Mouse (Mus musculus): ENCODE data around the gene Gbp5. TPM values are rescaled to one million over a fixed set of nuclear protein-coding genes. Genes with fewer than 3 reads are reported as not detected.

Gbp5 gene
- total RNA-seq, 1 experiment = not detected

DNA sequence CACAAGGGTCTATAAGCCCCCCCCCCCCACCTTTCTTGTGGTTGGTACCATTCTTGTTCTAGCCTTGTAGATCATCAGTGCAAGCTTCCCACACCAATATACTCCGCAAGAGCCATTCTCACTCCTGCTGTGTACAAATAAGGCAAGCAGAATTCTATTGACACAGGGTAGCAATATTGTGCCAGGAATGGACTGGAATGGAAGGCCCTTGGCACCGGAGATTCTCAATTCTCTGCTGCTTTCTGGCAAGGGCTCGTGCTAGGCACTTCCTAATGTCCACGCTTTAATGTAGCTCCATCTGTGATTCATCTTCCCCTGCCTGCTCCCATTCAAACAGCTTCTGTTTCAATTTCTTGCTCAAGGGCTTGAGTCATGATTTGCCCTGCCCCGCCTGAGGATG is 5.2 kb downstream of the Gbp5 start:
- H3K4me1 ChIP-seq (ENCODE audit: control insufficient read depth in 2 of 2, insufficient read depth in 2 of 2, low read length in 2 of 2, poor library complexity in 1 of 2) = peaks cover 0 to 4% of the 10 kb centered on the region in 2 experiments; a peak in 1 of 4 replicates
- no peak for DNase-seq (ENCODE audit: low read depth, low spot score)
- H3K36me3 ChIP-seq (ENCODE audit: control insufficient read depth, insufficient read depth, low read length, poor library complexity, severe bottlenecking) = no peaks in the 10 kb centered on the region
- H3K9me3 ChIP-seq (ENCODE audit: control insufficient read depth, insufficient read depth, low read depth, low read length) = no peaks in the 10 kb centered on the region
- no peak overlapping the region for H3K27ac ChIP-seq (ENCODE audit: insufficient read depth, low read depth, low read length, poor library complexity, severe bottlenecking)
- in situ Hi-C loops (cut with MboI; ENCODE audit: low sequenced_read_pairs in 2 of 2, unreplicated experiment in 2 of 2) = loop anchor here (10.0 to 25.0 kb wide), 3 partner anchors 206 to 246 kb away; partner anchors contain the start of gene Kyat3 (in 2 of the 2)
- TF ChIP-seq MAFK (IDR thresholded peaks at IDR 0.05; ENCODE audit: insufficient read depth, low read depth, low read length) (no peak), CHD2 (IDR thresholded peaks at IDR 0.05; ENCODE audit: low read depth, low read length) (no peak)
- H3K4me3 ChIP-seq (ENCODE audit: insufficient read depth in 1 of 2, low read depth in 1 of 2, low read length in 2 of 2, poor library complexity in 1 of 2, severe bottlenecking in 1 of 2) = no peak overlapping the region
- H3K9ac ChIP-seq (ENCODE audit: insufficient read depth, low read depth, low read length, poor library complexity, severe bottlenecking) = no peak overlapping the region

DNA sequence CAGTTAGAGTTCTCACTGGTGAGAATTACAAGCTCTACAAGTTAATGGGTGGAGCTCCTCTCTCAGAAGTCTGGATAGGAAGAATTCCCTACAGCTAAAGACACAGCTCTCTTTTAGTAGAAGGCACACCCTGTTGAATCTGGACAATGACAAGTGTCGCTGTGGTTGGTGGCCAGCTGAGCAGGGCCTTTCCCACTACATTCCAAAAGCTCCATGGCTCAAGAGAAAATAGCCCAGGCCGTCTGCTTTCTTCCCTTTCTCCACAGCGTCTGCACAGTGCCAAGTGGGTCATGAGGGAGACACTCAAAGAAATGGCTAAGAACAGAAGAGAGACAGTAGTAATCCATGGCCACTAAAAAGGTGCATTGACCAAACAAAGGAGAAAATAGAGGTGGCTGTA is 34.3 kb downstream of the Gbp5 start:
- Histone ChIP-seq H3K36me3 (ENCODE audit: control insufficient read depth, insufficient read depth, low read length, poor library complexity, severe bottlenecking) (no peaks in the 10 kb centered on the region), H3K9me3 (ENCODE audit: control insufficient read depth, insufficient read depth, low read depth, low read length) (no peaks in the 10 kb centered on the region), H3K4me1 (ENCODE audit: control insufficient read depth in 2 of 2, insufficient read depth in 2 of 2, low read length in 2 of 2, poor library complexity in 1 of 2) (no peaks in the 10 kb centered on the region), H3K9ac (ENCODE audit: insufficient read depth, low read depth, low read length, poor library complexity, severe bottlenecking) (no peak overlapping the region), H3K27ac (ENCODE audit: insufficient read depth, low read depth, low read length, poor library complexity, severe bottlenecking) (no peak overlapping the region), H3K4me3 (ENCODE audit: insufficient read depth in 1 of 2, low read depth in 1 of 2, low read length in 2 of 2, poor library complexity in 1 of 2, severe bottlenecking in 1 of 2) (no peak overlapping the region)
- no peak for DNase-seq (ENCODE audit: low read depth, low spot score)
- TF ChIP-seq ZNF384 (IDR thresholded peaks at IDR 0.05; ENCODE audit: low read depth, low read length) = no peak
- TF ChIP-seq MAFK (IDR thresholded peaks at IDR 0.05; ENCODE audit: insufficient read depth, low read depth, low read length) = no peak
- TF ChIP-seq HCFC1 (IDR thresholded peaks at IDR 0.05; ENCODE audit: borderline replicate concordance, insufficient read depth, low read length) = no peak
- TF ChIP-seq ZC3H11A (IDR thresholded peaks at IDR 0.05; ENCODE audit: borderline replicate concordance, low read depth, low read length) = no peak
- TF ChIP-seq CHD2 (IDR thresholded peaks at IDR 0.05; ENCODE audit: low read depth, low read length) = no peak
- in situ Hi-C loops (cut with MboI; ENCODE audit: low sequenced_read_pairs in 2 of 2, unreplicated experiment in 2 of 2) = no loop called here

DNA sequence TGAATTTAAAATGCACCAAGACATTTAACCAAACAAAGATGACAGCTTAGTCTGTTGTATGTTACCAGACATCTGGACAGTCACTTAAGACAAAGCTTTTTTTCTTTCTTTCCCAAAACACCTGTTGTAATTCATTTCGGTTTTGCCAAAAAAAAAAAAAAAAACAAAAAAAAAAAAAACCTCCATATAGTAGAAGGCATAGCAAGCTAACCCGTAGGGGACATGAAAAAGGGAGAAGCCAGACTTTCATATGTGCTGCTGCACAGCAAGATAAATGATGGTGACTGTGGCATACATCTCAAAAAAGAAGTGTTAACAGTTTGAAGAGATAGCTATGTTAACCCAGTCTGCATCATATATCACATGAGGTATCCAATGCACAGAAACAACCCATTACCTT is 35.8 kb downstream of the Gbp5 start:
- TF ChIP-seq CHD2 (IDR thresholded peaks at IDR 0.05; ENCODE audit: low read depth, low read length) (no peak), MAFK (IDR thresholded peaks at IDR 0.05; ENCODE audit: insufficient read depth, low read depth, low read length) (no peak)
- in situ Hi-C loops (cut with MboI; ENCODE audit: low sequenced_read_pairs in 2 of 2, unreplicated experiment in 2 of 2) = no loop called here
- no peak overlapping the region; a peak in 1 of 4 replicates for H3K4me3 ChIP-seq (ENCODE audit: insufficient read depth in 1 of 2, low read depth in 1 of 2, low read length in 2 of 2, poor library complexity in 1 of 2, severe bottlenecking in 1 of 2)
- no peaks in the 10 kb centered on the region for H3K36me3 ChIP-seq (ENCODE audit: control insufficient read depth, insufficient read depth, low read length, poor library complexity, severe bottlenecking)
- no peak overlapping the region for H3K9ac ChIP-seq (ENCODE audit: insufficient read depth, low read depth, low read length, poor library complexity, severe bottlenecking)
- H3K4me1 ChIP-seq (ENCODE audit: control insufficient read depth in 2 of 2, insufficient read depth in 2 of 2, low read length in 2 of 2, poor library complexity in 1 of 2) = no peaks in the 10 kb centered on the region
- no peak overlapping the region for H3K27ac ChIP-seq (ENCODE audit: insufficient read depth, low read depth, low read length, poor library complexity, severe bottlenecking)
- no peak for DNase-seq (ENCODE audit: low read depth, low spot score)
- H3K9me3 ChIP-seq (ENCODE audit: control insufficient read depth, insufficient read depth, low read depth, low read length) = no peaks in the 10 kb centered on the region

DNA sequence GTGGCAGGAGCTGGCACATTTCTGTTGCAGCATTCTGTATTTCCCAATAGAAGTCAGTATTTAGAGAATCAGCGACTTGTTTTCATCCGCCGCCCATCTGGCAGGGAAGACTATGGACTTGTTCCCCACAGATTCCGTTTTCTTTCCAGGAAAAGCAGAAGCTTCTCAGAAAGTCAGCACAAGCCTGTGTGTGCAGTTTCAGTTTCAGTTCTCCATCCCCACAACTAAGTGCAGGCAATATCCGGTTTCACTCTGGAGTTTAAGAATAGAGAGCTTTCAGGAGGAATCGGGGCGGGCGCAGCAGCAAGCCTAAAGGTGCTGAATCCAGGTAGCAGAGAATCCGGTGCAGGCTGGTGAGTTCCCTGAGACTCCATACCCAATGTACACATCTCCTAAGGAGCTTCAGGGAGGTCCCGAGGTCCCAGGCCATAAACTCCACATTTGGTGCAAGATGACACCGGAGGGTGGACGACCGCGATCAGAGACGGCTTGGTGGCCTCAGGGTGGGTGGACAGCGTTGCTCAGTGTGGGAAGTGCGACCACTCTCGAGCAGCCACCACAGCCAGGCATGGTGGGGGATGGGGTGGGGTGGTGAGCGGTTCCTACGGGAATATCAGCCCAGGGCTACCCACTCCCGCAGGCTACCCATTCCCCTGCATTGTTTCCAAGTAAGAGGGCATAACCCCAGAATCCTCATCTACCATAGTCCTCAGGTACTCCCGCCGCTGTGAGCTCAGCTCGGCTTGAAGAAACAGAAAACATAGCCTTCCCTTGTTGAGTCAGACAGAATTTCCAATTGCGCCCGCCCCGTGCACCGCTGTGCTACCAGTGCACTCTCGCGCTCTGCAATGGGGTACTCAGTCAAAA is 36.5 kb downstream of the Gbp5 start, which contains the start of gene Gbp7:
TSS of gene Gbp7 (plus strand) at position 256 of the 867 bp plus-strand sequence.
- in situ Hi-C loops (cut with MboI; ENCODE audit: low sequenced_read_pairs in 2 of 2, unreplicated experiment in 2 of 2) = no loop called here
- TF ChIP-seq MAFK (IDR thresholded peaks at IDR 0.05; ENCODE audit: insufficient read depth, low read depth, low read length) = no peak
- Histone ChIP-seq H3K36me3 (ENCODE audit: control insufficient read depth, insufficient read depth, low read length, poor library complexity, severe bottlenecking) (no peaks in the 10 kb centered on the region), H3K4me1 (ENCODE audit: control insufficient read depth in 2 of 2, insufficient read depth in 2 of 2, low read length in 2 of 2, poor library complexity in 1 of 2) (no peaks in the 10 kb centered on the region), H3K9me3 (ENCODE audit: control insufficient read depth, insufficient read depth, low read depth, low read length) (no peaks in the 10 kb centered on the region), H3K27ac (ENCODE audit: insufficient read depth, low read depth, low read length, poor library complexity, severe bottlenecking) (no peak within 1 kb of the TSS), H3K9ac (ENCODE audit: insufficient read depth, low read depth, low read length, poor library complexity, severe bottlenecking) (peak within 1 kb of the TSS; percentile 38; the same call in 1 of the 2 replicates), H3K4me3 (ENCODE audit: insufficient read depth in 1 of 2, low read depth in 1 of 2, low read length in 2 of 2, poor library complexity in 1 of 2, severe bottlenecking in 1 of 2) (peak within 1 kb of the TSS; percentile 54 to 63)
- DNase-seq (ENCODE audit: low read depth, low spot score) = peak; percentile 37

DNA sequence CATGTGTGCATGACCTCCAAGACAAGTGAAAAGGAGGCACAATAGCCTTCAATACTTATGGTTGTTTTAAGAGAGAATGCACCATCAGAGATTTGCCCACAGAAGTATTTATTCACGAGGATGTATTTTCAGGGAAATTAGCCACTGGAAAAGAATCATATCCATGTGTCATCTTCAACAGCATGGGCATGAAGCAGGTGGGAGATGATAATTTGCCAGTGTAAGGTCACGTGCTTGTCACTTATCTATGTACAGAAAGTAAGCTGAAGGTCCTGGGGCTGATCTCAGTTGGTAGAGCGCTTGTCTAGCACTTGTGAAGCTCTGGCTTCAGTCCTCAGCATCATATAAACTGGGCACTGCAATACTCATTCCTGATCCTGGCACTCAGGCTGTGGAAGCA is 37.8 kb downstream of the Gbp5 start:
- H3K4me1 ChIP-seq (ENCODE audit: control insufficient read depth in 2 of 2, insufficient read depth in 2 of 2, low read length in 2 of 2, poor library complexity in 1 of 2) = no peaks in the 10 kb centered on the region
- H3K9me3 ChIP-seq (ENCODE audit: control insufficient read depth, insufficient read depth, low read depth, low read length) = no peaks in the 10 kb centered on the region
- no peak for DNase-seq (ENCODE audit: low read depth, low spot score)
- TF ChIP-seq HCFC1 (IDR thresholded peaks at IDR 0.05; ENCODE audit: borderline replicate concordance, insufficient read depth, low read length) (no peak), CHD2 (IDR thresholded peaks at IDR 0.05; ENCODE audit: low read depth, low read length) (no peak), ZNF384 (IDR thresholded peaks at IDR 0.05; ENCODE audit: low read depth, low read length) (no peak), ZC3H11A (IDR thresholded peaks at IDR 0.05; ENCODE audit: borderline replicate concordance, low read depth, low read length) (no peak), MAFK (IDR thresholded peaks at IDR 0.05; ENCODE audit: insufficient read depth, low read depth, low read length) (no peak)
- no peak overlapping the region for H3K4me3 ChIP-seq (ENCODE audit: insufficient read depth in 1 of 2, low read depth in 1 of 2, low read length in 2 of 2, poor library complexity in 1 of 2, severe bottlenecking in 1 of 2)
- in situ Hi-C loops (cut with MboI; ENCODE audit: low sequenced_read_pairs in 2 of 2, unreplicated experiment in 2 of 2) = no loop called here
- no peak overlapping the region for H3K27ac ChIP-seq (ENCODE audit: insufficient read depth, low read depth, low read length, poor library complexity, severe bottlenecking)
- no peak overlapping the region for H3K9ac ChIP-seq (ENCODE audit: insufficient read depth, low read depth, low read length, poor library complexity, severe bottlenecking)
- H3K36me3 ChIP-seq (ENCODE audit: control insufficient read depth, insufficient read depth, low read length, poor library complexity, severe bottlenecking) = no peaks in the 10 kb centered on the region

All from ES-E14 (cell line).